Mouse (Mus musculus) limb, embryonic 10.5 days (tissue): Measurements from ENCODE around the gene Ppp2r5a. TPM values are rescaled to one million over a fixed set of nuclear protein-coding genes. Genes with fewer than 3 reads are reported as not detected.
A peak's percentile ranks its signal among the peaks of the same experiment; 100 is the strongest.

Experiments used
- DNase-seq: peaks from one replicate; pipeline ENCODE4 v3.0.0-alpha.2; 2017; ENCODE audit warnings: low spot score
- H3K27ac ChIP-seq: fragments of 300-500 bp; sonication (generic); 2 replicates; pipeline ENCODE4 v1.5.1; 2016; ENCODE audit warnings: mild to moderate bottlenecking
- H3K27me3 ChIP-seq: fragments of 300-500 bp; sonication (generic); 2 replicates; pipeline ENCODE4 v1.6.1; 2016; ENCODE audit warnings: low read depth, mild to moderate bottlenecking; ENCODE audit not compliant: poor library complexity, severe bottlenecking
- H3K36me3 ChIP-seq: fragments of 300-500 bp; sonication (generic); 2 replicates; pipeline ENCODE4 v1.6.1; 2016; ENCODE audit warnings: mild to moderate bottlenecking, moderate library complexity
- H3K4me1 ChIP-seq: fragments of 300-500 bp; sonication (generic); 2 replicates; pipeline ENCODE4 v1.6.1; 2016
- H3K4me3 ChIP-seq: fragments of 300-500 bp; sonication (generic); 2 replicates; pipeline ENCODE4 v1.5.1; 2016; ENCODE audit warnings: mild to moderate bottlenecking, moderate library complexity
- H3K9me3 ChIP-seq: fragments of 300-500 bp; sonication (generic); replicated peaks from 2 replicates; pipeline ENCODE4 v1.6.1; 2016; ENCODE audit warnings: mild to moderate bottlenecking
- WGBS: fragments of 180-500 bp; shearing (Covaris S2); methylation state at CpG from one replicate; pipeline ENCODE4 v1.1.7; 2016; 5-methylcytosine and 5-hydroxymethylcytosine counted together
- polyA plus RNA-seq: library from polyadenylated mRNA; unstranded; fragments of >200 nt; fragmentation: Nextera tagmentation; extraction: Ambion mirVana; gene quantifications from 2 replicates; pipeline ENCODE4 v1.2.1, GENCODE M21; 2016

The Ppp2r5a gene
- polyA plus RNA-seq, 1 experiment from 2014 or later, result 11.3 TPM

DNA sequence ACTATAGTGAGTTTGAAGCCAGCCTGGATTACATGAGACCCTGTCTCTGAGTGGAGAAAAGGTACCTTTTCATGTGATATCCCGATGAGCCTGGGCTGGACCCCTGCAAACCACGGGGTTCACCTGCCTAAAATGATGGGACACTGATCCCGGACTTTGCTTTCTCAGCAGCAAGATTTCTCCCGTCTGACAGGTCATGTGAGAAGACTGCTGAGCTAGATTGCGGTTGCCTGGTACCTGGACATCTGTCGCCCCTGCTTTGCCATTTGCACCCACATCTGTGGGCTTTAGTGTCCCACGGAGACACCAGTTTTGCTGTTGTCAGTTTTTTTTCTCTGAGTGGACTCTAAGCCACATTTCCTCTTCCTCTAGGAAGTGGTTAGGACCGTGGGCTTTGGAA, 75.8 kb downstream of the Ppp2r5a start:
- WGBS, result 83% methylated on average over 8 of the region's 8 CpGs
- no peaks in the 10 kb centered on the region for H3K27me3 ChIP-seq
- H3K4me1 ChIP-seq, result peaks cover 32% of the 10 kb centered on the region
- H3K4me3 ChIP-seq, result peak overlapping the region; percentile 96
- no peak for DNase-seq
- H3K27ac ChIP-seq, result no peak overlapping the region
- H3K36me3 ChIP-seq, result peaks cover 31% of the 10 kb centered on the region
- H3K9me3 ChIP-seq, result no peaks in the 10 kb centered on the region

DNA sequence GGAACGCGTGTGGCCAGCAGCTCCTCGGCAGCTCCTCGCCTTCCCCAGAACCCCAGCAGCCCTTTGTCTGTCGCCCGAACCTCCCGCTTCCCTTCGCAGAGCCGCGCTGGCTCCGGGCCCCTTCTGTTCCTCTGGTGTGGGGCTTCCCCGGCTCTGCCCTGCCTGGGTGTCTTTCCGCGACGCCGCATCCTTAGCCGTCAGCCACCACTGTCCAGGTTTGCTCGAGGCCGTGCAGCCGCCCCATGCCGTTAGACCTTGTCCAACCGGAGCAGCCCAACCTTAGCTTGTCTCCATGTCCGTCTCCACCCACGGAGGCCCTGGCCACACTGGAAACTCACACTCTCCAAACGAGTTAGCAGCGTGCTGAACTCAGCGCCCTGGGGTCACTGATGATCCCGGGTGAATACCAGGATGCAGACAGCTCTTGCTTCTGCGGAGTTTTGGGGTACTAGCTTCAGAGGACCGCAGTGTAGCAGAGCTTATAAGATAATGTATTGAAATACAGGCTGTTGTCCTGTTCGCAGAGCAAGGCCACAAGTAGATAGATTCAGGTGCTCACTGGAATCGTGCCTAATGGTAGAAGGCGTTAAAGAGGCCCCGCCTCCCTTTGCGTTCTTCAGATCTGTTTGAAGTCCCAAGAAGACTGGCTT, 76.7 kb downstream of the Ppp2r5a start:
- WGBS, result 2% methylated on average over 35 of the region's 35 CpGs
- no peaks in the 10 kb centered on the region for H3K9me3 ChIP-seq
- peaks cover 22% of the 10 kb centered on the region for H3K36me3 ChIP-seq
- peaks cover 32% of the 10 kb centered on the region for H3K4me1 ChIP-seq
- H3K27me3 ChIP-seq, result no peaks in the 10 kb centered on the region
- no peak for DNase-seq
- peak overlapping the region; percentile 93 for H3K27ac ChIP-seq
- H3K4me3 ChIP-seq, result peak overlapping the region; percentile 96

DNA sequence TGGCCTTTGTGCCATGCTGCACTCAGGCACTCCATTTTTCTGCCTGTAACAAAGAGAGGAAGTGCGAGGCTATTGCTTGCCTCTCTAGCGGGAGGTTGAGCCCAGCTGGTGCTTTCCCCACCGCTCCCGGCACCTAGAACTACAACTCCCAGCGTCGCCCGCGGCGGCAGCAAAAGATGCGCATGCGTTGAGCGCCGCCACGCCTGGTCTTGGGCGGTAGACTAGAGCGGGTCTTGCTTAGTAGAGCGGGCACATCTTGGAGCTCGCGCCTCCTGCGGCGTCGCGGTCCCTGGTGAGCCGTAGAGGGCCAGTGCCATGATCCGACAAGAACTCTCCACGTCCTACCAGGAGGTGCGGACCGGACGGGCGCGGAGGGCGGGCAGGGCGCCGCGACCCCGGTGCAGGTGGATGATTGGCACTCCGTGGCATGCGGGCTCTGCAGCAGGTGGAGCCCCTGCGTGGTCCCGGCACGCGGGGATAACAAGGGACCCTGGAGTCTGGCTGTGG, 77.3 kb downstream of the Ppp2r5a start, which contains the start of gene Tmem206:
TSS of gene Tmem206 (plus strand) at position 187 of the 507 bp plus-strand sequence.
- no peaks in the 10 kb centered on the region for H3K9me3 ChIP-seq
- H3K4me1 ChIP-seq, result peaks cover 32% of the 10 kb centered on the region
- peaks cover 17% of the 10 kb centered on the region for H3K36me3 ChIP-seq
- peak within 1 kb of the TSS; percentile 93 for H3K27ac ChIP-seq
- peak within 1 kb of the TSS; percentile 96 for H3K4me3 ChIP-seq
- under 1% methylated on average over 42 of the region's 42 CpGs for WGBS
- no peaks in the 10 kb centered on the region for H3K27me3 ChIP-seq
- peak; percentile 97 for DNase-seq

DNA sequence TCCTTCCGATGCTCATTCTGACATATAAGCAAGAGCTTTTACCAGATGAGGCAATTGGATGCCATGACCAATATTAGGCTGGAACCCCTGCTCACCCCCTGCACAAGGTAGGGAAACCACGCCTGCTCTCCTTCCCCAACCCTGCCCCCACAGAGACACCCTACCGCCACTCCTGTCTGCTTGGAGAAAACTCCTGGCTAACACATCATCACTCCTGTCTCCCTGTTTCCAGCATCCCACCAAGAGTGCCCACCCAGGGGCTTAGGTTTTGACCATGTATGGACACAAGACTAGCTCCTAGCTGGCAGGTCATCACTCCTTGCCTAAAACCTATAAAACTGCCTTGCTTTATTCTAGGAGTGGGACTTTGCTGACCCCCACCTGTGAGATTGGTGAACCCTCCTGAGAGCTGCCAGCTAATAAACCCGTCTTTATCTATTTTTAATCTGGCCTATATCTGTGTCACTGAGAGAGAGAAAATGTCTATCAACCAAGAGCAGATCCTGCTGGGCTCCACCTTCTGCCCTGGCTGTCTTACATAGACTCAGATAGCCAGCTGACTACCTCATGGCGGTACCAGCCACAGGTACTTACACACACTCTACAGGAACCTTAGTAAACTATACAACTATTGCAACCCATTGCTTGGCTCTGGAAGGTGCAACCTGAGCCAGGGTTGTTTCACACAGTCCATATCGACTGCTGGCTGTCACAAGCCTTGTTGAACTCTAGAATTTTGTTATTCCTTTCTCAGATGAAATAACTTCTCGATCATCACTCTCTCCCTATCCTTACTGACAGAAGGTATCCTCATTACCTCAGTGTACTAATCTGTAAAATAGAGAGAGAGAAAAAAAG, 78.1 kb downstream of the Ppp2r5a start:
- Histone ChIP-seq H3K4me1 (peaks cover 32% of the 10 kb centered on the region), H3K9me3 (no peaks in the 10 kb centered on the region), H3K27ac (peak overlapping the region; percentile 93), H3K36me3 (peaks cover 10% of the 10 kb centered on the region; the same call in 1 of the 2 replicates), H3K4me3 (peak overlapping the region; percentile 96), H3K27me3 (no peaks in the 10 kb centered on the region)
- 83% methylated on average over 7 of the region's 7 CpGs for WGBS
- no peak for DNase-seq

DNA sequence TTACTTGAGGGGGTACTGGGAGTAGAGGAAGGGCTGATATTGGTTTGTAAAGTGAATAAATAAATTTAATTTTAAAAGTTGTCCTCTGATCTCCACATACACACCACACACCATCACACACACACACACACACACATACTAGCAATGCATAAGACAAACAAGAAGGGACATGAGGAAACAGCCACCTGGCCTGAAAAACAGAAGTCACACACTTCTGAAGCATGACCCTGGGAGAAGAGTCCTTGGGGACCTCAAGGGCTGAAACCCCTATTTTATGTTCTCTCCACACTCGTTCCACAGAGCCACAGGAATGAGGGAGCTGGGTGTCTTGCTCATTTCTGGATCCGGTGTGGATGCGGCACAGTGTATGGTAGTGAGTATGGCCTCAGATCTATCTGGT, 79.7 kb downstream of the Ppp2r5a start:
- DNase-seq, result no peak
- no peaks in the 10 kb centered on the region for H3K9me3 ChIP-seq
- peaks cover 32% of the 10 kb centered on the region for H3K4me1 ChIP-seq
- H3K4me3 ChIP-seq, result no peak overlapping the region
- peaks cover 3% of the 10 kb centered on the region; the same call in 1 of the 2 replicates for H3K36me3 ChIP-seq
- no peaks in the 10 kb centered on the region for H3K27me3 ChIP-seq
- 93% methylated on average over 3 of the region's 3 CpGs for WGBS
- H3K27ac ChIP-seq, result no peak overlapping the region

DNA sequence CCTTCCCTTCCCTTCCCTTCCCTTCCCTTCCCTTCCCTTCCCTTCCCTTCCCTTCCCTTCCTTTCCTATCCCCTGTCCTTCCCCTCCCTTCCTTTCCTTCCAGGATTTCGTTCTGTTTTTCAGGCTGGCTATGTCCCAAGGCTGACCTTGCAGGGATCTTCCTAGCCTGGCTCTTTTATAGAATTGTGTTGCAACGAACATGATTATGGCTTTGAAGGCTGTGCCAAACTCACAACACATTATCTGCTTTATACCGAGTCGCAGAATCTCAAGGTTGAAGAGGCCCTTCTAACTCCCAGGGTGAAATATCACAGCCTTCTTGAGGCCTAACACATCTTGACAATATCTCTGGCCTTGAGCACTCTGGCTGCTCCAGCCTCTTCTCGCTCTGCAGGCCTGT, 84.4 kb downstream of the Ppp2r5a start:
- H3K36me3 ChIP-seq, result no peaks in the 10 kb centered on the region
- H3K9me3 ChIP-seq, result no peaks in the 10 kb centered on the region
- WGBS, result 82% methylated on average over 5 of the region's 5 CpGs
- H3K4me1 ChIP-seq, result peaks cover 14% of the 10 kb centered on the region
- DNase-seq, result no peak
- H3K27ac ChIP-seq, result 0 out of 2 replicates have a peak overlapping the region, but pooled peaks have one; percentile 97
- no peak overlapping the region for H3K4me3 ChIP-seq
- no peaks in the 10 kb centered on the region for H3K27me3 ChIP-seq

DNA sequence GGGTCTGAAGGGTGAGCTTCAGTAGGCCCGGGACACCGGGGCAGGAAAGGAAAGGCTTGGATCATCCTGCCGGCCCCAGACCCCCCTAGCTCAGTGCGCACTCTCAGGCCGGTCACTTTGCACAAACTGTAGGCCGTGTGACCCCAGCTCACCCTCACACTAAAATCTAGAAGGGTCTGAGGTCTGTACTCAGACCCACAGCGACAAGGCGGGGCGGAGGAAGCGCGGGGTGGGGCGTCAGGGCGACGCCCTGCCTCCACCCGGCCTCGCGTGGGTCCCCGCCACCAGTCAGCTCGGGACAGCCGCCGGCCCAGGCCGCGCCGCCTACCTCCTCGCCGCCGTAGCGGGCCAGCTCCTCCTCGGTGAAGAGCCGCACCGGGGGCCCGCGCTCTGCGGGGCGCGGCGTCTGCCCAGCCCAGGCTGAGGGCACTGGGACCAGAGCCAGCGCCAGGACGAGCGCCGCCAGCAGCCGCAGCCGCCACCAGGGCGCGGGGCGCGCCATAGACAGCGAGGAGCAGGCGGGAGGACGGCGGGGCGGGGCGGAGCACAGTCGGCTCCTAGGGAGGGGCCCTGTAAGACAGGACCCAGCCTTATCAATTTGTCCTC, 85.4 kb downstream of the Ppp2r5a start, which contains the start of gene Nenf:
TSS of gene Nenf (minus strand) at position 604 of the 606 bp plus-strand sequence.
- Histone ChIP-seq H3K4me3 (peak within 1 kb of the TSS; percentile 90), H3K4me1 (peaks cover 20% of the 10 kb centered on the region), H3K27ac (peak within 1 kb of the TSS; percentile 97), H3K36me3 (no peaks in the 10 kb centered on the region), H3K27me3 (no peaks in the 10 kb centered on the region), H3K9me3 (no peaks in the 10 kb centered on the region)
- peak; percentile 81 for DNase-seq
- under 1% methylated on average over 54 of the region's 54 CpGs for WGBS

DNA sequence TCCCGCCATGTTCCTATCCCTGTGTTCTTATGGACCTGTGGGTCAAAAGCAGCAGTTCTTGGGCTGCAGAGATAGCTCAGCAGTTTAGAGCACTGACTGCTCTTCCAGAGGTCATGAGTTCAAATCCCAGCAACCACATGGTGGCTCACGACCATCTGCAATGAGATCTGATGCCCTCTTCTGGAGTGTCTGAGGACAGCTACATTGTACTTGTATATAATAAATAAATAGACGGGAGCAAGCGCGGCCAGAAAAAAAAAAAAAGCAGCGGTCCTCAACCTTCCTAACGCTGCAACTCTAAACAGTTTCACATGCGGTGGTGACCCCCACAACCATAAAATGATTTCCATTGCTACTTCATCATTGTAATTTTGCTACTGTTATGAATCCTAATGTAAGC, 86.3 kb downstream of the Ppp2r5a start:
- no peaks in the 10 kb centered on the region for H3K36me3 ChIP-seq
- no peaks in the 10 kb centered on the region for H3K9me3 ChIP-seq
- H3K27me3 ChIP-seq, result no peaks in the 10 kb centered on the region
- 91% methylated on average over 8 of the region's 8 CpGs for WGBS
- DNase-seq, result no peak
- H3K4me1 ChIP-seq, result peaks cover 21% of the 10 kb centered on the region
- H3K27ac ChIP-seq, result 0 out of 2 replicates have a peak overlapping the region, but pooled peaks have one; percentile 97
- H3K4me3 ChIP-seq, result no peak overlapping the region; the same call in 1 of the 2 replicates

DNA sequence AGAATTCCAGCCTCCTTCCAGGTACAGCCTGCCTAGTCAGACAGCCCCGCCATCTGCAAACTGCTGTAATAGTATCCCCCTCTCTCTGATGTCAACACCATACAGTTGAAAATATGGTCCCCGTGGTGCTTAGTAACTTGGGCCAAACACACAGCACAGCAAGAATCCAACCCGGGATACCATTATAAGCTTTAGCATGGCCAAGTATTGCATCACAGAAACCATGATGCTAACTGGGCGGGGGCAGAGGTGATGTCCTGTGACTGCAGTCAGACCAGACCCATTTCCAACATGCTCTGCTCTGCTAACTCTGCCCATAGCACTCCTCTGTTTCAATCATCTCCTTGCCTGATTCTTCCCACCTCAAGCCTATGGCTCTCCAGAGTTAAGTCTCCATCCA, 89.1 kb downstream of the Ppp2r5a start:
- Histone ChIP-seq H3K4me1 (peaks cover 21% of the 10 kb centered on the region), H3K9me3 (no peaks in the 10 kb centered on the region), H3K27ac (no peak overlapping the region), H3K27me3 (no peaks in the 10 kb centered on the region), H3K36me3 (peaks cover 3% of the 10 kb centered on the region; the same call in 1 of the 2 replicates), H3K4me3 (no peak overlapping the region)
- no peak for DNase-seq
- 74% methylated on average over 4 of the region's 4 CpGs for WGBS

DNA sequence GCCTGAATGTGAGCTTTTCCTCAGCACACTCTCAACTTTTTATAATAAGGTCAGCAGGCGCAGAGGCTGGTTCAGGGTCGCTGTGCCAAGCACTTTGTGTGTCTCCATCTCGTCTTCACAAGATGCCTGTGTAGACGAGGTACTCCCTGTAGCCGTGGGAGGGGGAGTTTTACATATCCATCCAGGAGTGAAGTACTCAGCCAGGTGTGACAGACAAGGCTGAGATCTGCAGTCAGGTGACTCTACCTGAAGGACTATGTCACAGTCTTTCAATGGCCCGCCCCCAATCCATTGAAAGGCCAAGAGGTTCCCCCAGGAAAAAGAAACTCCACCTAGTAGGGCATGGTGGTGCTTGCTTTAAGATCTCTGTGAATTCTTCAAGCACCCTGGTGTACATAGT, 89.9 kb downstream of the Ppp2r5a start:
- no peaks in the 10 kb centered on the region for H3K9me3 ChIP-seq
- H3K4me3 ChIP-seq, result peak overlapping the region; percentile 62
- H3K27ac ChIP-seq, result peak overlapping the region; percentile 85; the same call in 1 of the 2 replicates
- H3K36me3 ChIP-seq, result peaks cover 5% of the 10 kb centered on the region
- 76% methylated on average over 6 of the region's 6 CpGs for WGBS
- H3K27me3 ChIP-seq, result no peaks in the 10 kb centered on the region
- no peak for DNase-seq
- H3K4me1 ChIP-seq, result peaks cover 19% of the 10 kb centered on the region

DNA sequence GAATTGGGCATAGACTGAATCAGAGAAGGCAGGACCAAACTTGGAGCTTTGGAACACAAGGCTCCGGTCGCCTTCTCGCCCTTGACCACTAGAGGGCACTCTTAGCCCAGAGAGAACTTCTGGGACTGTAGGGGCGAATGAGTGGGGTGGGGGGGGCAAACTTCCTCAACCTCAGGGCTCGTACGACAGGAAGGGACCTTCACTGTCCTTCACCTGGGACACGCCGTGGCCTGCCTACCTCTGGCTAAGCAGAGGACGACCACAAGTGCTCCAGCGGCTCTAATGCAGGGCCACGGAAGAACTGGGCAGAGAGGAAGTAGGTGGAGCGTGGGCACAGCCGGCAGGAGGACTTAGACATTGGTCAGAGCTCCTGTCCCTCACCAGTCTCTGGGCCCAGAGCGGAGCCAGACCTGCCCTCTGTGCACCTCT, 90.5 kb downstream of the Ppp2r5a start:
- 2% methylated on average over 14 of the region's 14 CpGs for WGBS
- H3K27me3 ChIP-seq, result no peaks in the 10 kb centered on the region
- H3K36me3 ChIP-seq, result peaks cover 12% of the 10 kb centered on the region
- H3K27ac ChIP-seq, result peak overlapping the region; percentile 85
- peak overlapping the region; percentile 62 for H3K4me3 ChIP-seq
- peak; percentile 88 for DNase-seq
- 0 out of 2 replicates have a peak, but pooled peaks cover 2% of the 10 kb centered on the region for H3K9me3 ChIP-seq
- H3K4me1 ChIP-seq, result peaks cover 12% of the 10 kb centered on the region

DNA sequence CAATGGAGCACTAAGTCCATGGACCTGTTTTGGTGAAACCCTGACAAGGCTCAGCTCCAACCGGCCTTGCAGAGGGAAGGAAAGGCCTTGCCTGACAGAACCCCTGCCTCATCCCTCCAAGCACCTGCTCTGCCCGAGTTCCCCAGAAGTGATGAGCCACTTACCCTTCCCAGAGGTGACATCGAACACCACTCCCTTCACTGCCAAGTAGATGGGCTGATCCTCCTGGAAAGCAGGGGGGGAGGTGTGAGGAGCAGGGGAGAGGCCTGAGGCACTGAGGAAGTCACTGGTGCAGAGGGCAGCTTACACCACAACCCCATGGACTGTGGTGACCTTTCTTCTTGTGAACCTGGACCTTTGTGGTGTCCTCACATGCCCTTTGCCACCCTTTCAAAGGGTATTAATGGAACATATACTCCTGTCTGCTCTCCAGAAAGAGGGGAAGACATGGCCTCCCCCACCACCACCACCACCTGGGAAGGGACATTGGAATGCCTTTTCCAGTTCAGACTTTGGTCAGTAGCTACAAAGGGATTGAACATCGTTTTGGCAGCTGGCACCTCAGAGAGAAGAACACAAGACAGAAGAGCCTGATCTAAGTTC, 91.7 kb downstream of the Ppp2r5a start:
- H3K9me3 ChIP-seq, result 0 out of 2 replicates have a peak, but pooled peaks cover 2% of the 10 kb centered on the region
- WGBS, result 70% methylated on average over 4 of the region's 4 CpGs
- H3K36me3 ChIP-seq, result peaks cover 14% of the 10 kb centered on the region
- H3K27ac ChIP-seq, result no peak overlapping the region
- no peaks in the 10 kb centered on the region for H3K27me3 ChIP-seq
- H3K4me1 ChIP-seq, result peaks cover 7% of the 10 kb centered on the region; the same call in 1 of the 2 replicates
- H3K4me3 ChIP-seq, result no peak overlapping the region
- DNase-seq, result no peak
